Mouse (Mus musculus): ENCODE measurements around the gene Dhrs11.
A peak's percentile ranks its signal among the peaks of the same experiment; 100 is the strongest.

Dhrs11 gene

GRCm38 (mm10) chr11:84823484-84823897 lies 5.3 kb downstream of the Dhrs11 start:
- DNase-seq (ENCODE audit: low spot score) = no peak

DNA sequence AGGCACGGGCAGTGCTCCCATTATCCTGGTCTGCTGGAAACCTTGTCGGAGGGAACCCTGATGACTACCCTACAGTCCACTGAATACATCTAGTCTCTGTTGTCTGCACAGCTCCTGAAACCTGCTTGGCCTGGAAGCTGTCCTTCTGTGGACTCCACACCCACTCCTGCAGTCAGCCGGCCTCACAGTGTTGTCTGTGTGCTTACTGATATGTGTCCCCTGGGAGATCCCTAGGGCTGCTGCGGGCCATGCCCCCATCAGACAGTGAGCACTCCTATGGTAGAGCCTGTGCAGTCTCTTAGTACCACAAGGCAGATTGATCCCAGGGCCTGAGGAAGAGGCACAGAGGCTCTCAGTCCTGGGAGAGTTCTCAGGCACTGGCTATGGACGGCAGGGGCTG lies 6.3 kb downstream of the Dhrs11 start:
- DNase-seq (ENCODE audit: low spot score) = peak; percentile 63

- no peak for DNase-seq (ENCODE audit: low spot score)
Measured at GRCm38 (mm10) chr11:84821131-84821770, 7.5 kb downstream of the Dhrs11 start.

- peak; percentile 95 for DNase-seq (ENCODE audit: low spot score)
Measured at GRCm38 (mm10) chr11:84818961-84819692, 9.7 kb downstream of the Dhrs11 start, which contains the start of gene Mrm1. TSS of gene Mrm1 (minus strand) at chr11:84819515.

DNA sequence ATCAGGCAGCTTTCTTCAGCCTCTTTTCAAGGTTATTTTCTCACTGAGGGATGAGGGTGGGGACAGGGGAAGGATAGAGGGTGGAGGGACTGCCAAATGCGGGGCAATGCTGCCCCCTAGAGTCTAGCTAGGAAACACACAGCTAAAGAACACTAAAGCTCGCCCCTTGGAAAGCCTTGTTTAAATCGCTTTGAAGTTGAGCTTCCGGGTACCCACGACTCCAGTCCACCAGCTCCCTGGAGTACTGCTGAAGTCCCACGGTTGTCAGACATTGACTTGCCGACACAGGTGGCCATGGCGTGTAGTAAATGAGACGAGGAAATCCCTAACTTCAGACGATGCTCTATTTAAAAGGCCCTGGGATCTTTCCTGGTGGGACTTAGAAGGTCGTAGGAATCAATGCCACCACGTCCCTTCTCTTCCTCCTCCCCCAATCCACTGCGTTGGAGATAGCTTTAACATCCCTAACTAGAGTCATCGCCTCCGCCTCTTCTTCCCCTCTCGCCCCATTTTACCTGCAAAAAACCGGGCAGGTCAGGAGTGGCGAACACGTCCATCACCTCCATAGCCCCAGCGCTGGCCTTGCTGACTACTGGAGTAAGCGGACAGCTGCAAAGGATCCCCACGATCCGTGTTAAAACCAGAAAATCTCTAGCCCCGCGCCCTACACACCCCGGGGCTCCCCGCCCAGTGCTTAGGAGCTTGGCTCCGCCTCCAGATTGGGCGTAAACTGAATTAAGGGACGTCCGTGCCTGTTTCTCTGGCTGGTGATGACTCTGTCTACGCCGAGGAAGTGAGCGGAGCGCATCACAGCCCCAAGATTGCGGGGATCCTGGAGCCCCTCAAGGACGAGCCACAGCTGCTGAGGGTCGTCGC lies 10.5 kb downstream of the Dhrs11 start:
- DNase-seq (ENCODE audit: low spot score) = peak; percentile 82

DNA sequence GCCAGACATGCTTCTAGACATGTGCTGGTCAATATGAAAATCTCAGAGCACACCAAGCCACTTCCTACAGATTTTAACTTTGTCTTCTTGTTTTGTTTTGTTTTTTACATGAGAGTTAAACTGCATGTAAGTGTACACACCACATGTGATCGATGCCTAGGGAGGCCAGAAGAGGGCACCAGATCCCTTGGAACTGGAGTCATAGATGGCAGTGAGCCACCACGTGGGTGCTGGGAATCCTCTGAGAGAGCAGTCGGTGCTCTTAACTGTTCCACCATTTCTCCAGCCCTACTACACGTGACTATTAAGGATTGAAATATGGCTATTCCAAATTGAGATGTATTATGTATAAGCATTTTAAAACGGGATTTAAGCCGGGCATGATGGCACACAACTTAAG lies 11.4 kb downstream of the Dhrs11 start:
- DNase-seq (ENCODE audit: low spot score) = no peak

GRCm38 (mm10) chr11:84813724-84814510 lies 14.9 kb downstream of the Dhrs11 start:
- peak; percentile 87 for DNase-seq (ENCODE audit: low spot score)

GRCm38 (mm10) chr11:84804373-84804772 lies 24.4 kb downstream of the Dhrs11 start:
- DNase-seq (ENCODE audit: low spot score) = no peak

GRCm38 (mm10) chr11:84797627-84798353 lies 31.0 kb downstream of the Dhrs11 start:
- peak; percentile 87 for DNase-seq (ENCODE audit: low spot score)

DNA sequence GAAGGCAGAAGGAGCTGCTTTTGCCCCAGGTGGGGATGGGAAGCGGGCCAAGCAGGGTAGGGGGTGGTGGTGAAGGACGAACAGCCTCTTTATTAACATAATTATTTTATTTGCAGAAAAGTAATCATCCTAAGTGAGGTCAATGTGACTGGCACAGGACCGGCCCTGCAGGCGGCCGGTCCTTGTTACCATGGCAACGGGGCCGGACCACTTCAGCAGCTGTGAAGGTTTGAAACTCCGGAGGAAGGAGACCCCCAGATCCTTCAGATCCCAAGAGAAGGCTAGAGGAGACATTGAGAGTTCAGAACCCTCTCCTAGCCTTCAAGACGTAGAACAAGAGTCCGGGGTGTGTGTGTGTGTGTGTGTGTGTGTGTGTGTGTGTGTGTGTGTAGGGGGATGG lies 31.8 kb downstream of the Dhrs11 start:
- peak; percentile 40 for DNase-seq (ENCODE audit: low spot score)

- DNase-seq (ENCODE audit: low spot score) = peak; percentile 74
Measured at GRCm38 (mm10) chr11:84794496-84795113, 34.2 kb downstream of the Dhrs11 start.

DNA sequence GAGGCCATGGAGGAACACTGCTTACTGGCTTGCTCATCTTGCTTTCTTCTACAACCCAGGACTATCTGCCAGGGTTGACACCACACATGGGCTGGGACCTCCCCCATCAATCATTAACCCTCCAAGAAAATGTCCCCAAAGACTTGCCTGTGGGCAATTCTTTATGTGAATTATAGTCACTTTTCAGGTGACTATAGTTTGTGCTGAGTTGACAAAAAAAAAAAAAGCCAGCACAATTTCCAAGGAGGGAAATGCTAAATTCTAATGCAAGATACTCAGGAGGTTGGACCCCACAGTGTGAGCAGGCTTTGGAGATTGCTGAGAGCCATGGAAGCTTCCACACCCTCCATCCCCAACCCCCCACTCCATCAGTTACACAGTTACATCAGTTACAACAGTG lies 35.2 kb downstream of the Dhrs11 start:
- no peak for DNase-seq (ENCODE audit: low spot score)

- DNase-seq (ENCODE audit: low spot score) = no peak
Measured at GRCm38 (mm10) chr11:84790383-84790782, 38.4 kb downstream of the Dhrs11 start.

- no peak for DNase-seq (ENCODE audit: low spot score)
Measured at GRCm38 (mm10) chr11:84780143-84780870, 48.5 kb downstream of the Dhrs11 start.

DNA sequence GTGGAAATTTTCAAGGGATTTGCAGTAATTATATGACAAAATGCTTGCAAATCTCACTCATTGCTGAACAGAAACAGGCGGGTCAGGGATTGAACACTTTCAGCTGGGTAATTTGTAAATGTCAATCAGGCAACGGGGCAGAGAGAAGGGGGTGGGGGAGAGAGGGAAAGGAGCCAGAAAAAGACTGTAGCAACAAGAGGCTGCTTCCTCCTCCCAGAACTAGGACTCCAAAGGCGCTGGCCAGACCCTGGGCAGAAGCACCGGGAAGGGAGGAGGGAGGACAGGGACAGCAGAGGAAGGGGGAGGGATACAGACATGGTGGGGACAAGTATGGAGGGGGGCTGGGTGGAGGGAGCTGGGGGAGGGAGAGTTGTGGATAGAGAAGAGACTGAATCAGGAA lies 53.2 kb downstream of the Dhrs11 start:
- no peak for DNase-seq (ENCODE audit: low spot score)

DNA sequence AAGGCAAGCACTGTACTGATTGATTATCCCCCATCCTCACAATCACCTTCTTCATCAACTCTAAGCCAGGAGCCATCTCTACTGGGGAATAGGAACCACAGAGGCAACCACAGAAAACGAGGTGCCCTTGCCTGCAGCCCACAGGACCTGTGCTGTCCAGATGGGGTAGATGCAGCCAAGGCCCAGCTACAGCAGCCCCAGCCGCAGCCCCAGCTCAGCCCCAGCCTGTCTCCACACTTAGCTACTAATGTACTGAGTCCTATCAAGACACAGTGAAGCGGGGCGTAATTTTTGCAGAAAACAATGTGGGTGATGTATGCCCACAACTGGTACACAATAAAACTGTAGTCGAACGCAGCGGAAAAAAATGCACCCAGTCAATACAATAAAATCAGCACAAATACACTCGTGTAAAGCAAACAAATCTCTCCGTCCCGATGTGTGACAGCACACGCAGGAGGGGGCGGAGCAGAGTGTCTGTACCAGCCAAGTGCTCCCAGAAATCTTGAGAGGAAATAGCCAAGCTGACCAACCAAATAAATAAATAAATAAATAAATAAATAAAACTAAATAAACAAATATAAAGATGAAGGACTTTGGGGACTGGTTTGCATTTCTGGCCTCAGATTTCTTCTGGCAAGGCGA lies 53.8 kb downstream of the Dhrs11 start:
- DNase-seq (ENCODE audit: low spot score) = no peak
